Mouse (Mus musculus): ENCODE data around the gene Lrrc8a.

GRCm38 (mm10) chr2:30263811-30264210 is 26.3 kb downstream of the Lrrc8a start:
- TF ChIP-seq CTCF (IDR thresholded peaks at IDR 0.05; ENCODE audit: low read depth, low read length) (no peak), POLR2A (IDR thresholded peaks at IDR 0.05; ENCODE audit: borderline replicate concordance, low read depth, low read length) (no peak)
